Mouse (Mus musculus) liver, embryonic 12.5 days (tissue): ENCODE measurements at regions not wholly inside any gene's neighbourhood (a gene's known extent, or its start where the extent isn't known, plus 50 kb on each side); places are given as distances from the start of the nearest gene placed in this dataset.

Experiments
- ATAC-seq: fragments of 200-750 bp; cut with Nextera tagmentation; 2 replicates; pipeline ENCODE4 v1.8.0; 2017; ENCODE audit warnings: moderate number of reproducible peaks, mild to moderate bottlenecking, moderate library complexity
- H3K27ac ChIP-seq: fragments of 300-500 bp; sonication (generic); 2 replicates; pipeline ENCODE4 v1.5.1; 2016; ENCODE audit warnings: mild to moderate bottlenecking
- H3K27me3 ChIP-seq: fragments of 300-500 bp; sonication (generic); replicated peaks from 2 replicates; pipeline ENCODE4 v1.6.1; 2016; ENCODE audit warnings: mild to moderate bottlenecking, moderate library complexity
- H3K36me3 ChIP-seq: fragments of 300-500 bp; sonication (generic); 2 replicates; pipeline ENCODE4 v1.6.1; 2016; ENCODE audit warnings: mild to moderate bottlenecking, moderate library complexity
- H3K4me1 ChIP-seq: fragments of 300-500 bp; sonication (generic); 2 replicates; pipeline ENCODE4 v1.6.1; 2016
- H3K4me2 ChIP-seq: fragments of 300-500 bp; sonication (generic); 2 replicates; pipeline ENCODE4 v1.6.1; 2016; ENCODE audit warnings: mild to moderate bottlenecking, moderate library complexity
- H3K4me3 ChIP-seq: fragments of 300-500 bp; sonication (generic); 2 replicates; pipeline ENCODE4 v1.5.1; 2016; ENCODE audit warnings: mild to moderate bottlenecking, moderate library complexity
- H3K9ac ChIP-seq: fragments of 300-500 bp; sonication (generic); 2 replicates; pipeline ENCODE4 v1.6.1; 2016; ENCODE audit warnings: mild to moderate bottlenecking, moderate library complexity
- H3K9me3 ChIP-seq: fragments of 300-500 bp; sonication (generic); replicated peaks from 2 replicates; pipeline ENCODE4 v1.6.1; 2016; ENCODE audit warnings: mild to moderate bottlenecking, moderate library complexity
- WGBS: fragments of 180-500 bp; shearing (Covaris S2); methylation state at CpG from one replicate; pipeline ENCODE4 v1.1.7; 2016; ENCODE audit not compliant: insufficient replicate concordance; 5-methylcytosine and 5-hydroxymethylcytosine counted together

- H3K36me3 ChIP-seq: no peaks in the 10 kb centered on the region
- no peaks in the 10 kb centered on the region for H3K4me1 ChIP-seq
- WGBS: 54% methylated on average over 2 of the region's 2 CpGs
- no peak overlapping the region for H3K4me2 ChIP-seq
- H3K9ac ChIP-seq: no peak overlapping the region
- no peaks in the 10 kb centered on the region for H3K27me3 ChIP-seq
- no peak overlapping the region for H3K27ac ChIP-seq
- no peaks in the 10 kb centered on the region for H3K9me3 ChIP-seq
- no peak for ATAC-seq
- no peak overlapping the region for H3K4me3 ChIP-seq
Measured at GRCm38 (mm10) chrX:12887516-12887915, 125.6 kb upstream of the Med14 start.

- ATAC-seq: no peak
- peak overlapping the region; percentile 25; the same call in 1 of the 2 replicates for H3K4me3 ChIP-seq
- H3K9ac ChIP-seq: no peak overlapping the region
- no peaks in the 10 kb centered on the region for H3K27me3 ChIP-seq
- no peak overlapping the region for H3K27ac ChIP-seq
- H3K9me3 ChIP-seq: no peaks in the 10 kb centered on the region
- 20% methylated on average over 18 of the region's 18 CpGs for whole genome bisulfite sequencing
- peak overlapping the region; percentile 48 for H3K4me2 ChIP-seq
- no peaks in the 10 kb centered on the region for H3K4me1 ChIP-seq
- no peaks in the 10 kb centered on the region for H3K36me3 ChIP-seq
Measured at GRCm38 (mm10) chrX:12886160-12887048, 124.5 kb upstream of the Med14 start.

- H3K27ac ChIP-seq: no peak overlapping the region
- H3K4me2 ChIP-seq: no peak overlapping the region
- ATAC-seq: no peak
- H3K4me1 ChIP-seq: no peaks in the 10 kb centered on the region
- no peaks in the 10 kb centered on the region for H3K9me3 ChIP-seq
- no peaks in the 10 kb centered on the region for H3K36me3 ChIP-seq
- H3K27me3 ChIP-seq: 0 out of 2 replicates have a peak, but pooled peaks cover 4% of the 10 kb centered on the region
- H3K9ac ChIP-seq: no peak overlapping the region
- no peak overlapping the region for H3K4me3 ChIP-seq
- 51% methylated on average over 3 of the region's 3 CpGs for WGBS
Measured at GRCm38 (mm10) chrX:12879233-12879632, 117.4 kb upstream of the Med14 start.

- Histone ChIP-seq H3K36me3 (no peaks in the 10 kb centered on the region), H3K4me1 (no peaks in the 10 kb centered on the region), H3K9ac (no peak overlapping the region), H3K9me3 (no peaks in the 10 kb centered on the region), H3K4me3 (no peak overlapping the region), H3K27me3 (0 out of 2 replicates have a peak, but pooled peaks cover 4% of the 10 kb centered on the region), H3K4me2 (no peak overlapping the region), H3K27ac (no peak overlapping the region)
- no peak for ATAC-seq
- 54% methylated on average over 4 of the region's 4 CpGs for WGBS
Measured at GRCm38 (mm10) chrX:12877506-12877905, 115.6 kb upstream of the Med14 start.

GRCm38 (mm10) chrX:12873698-12874144 is 111.8 kb upstream of the Med14 start:
- 0 out of 2 replicates have a peak, but pooled peaks have one; percentile 42 for ATAC-seq
- H3K9ac ChIP-seq: no peak overlapping the region
- no peaks in the 10 kb centered on the region for H3K9me3 ChIP-seq
- H3K27me3 ChIP-seq: 0 out of 2 replicates have a peak, but pooled peaks cover 4% of the 10 kb centered on the region
- H3K4me1 ChIP-seq: no peaks in the 10 kb centered on the region
- 34% methylated on average over 22 of the region's 22 CpGs for WGBS
- peak overlapping the region; percentile 22 for H3K4me3 ChIP-seq
- H3K27ac ChIP-seq: no peak overlapping the region
- H3K4me2 ChIP-seq: peak overlapping the region; percentile 51
- H3K36me3 ChIP-seq: no peaks in the 10 kb centered on the region

GRCm38 (mm10) chrX:12873230-12873629 is 111.4 kb upstream of the Med14 start:
- no peak overlapping the region for H3K27ac ChIP-seq

GRCm38 (mm10) chrX:12866885-12867498 is 105.1 kb upstream of the Med14 start:
- ATAC-seq: peak; percentile 57
- WGBS: 63% methylated on average over 5 of the region's 5 CpGs
- Histone ChIP-seq H3K9ac (no peak overlapping the region), H3K27ac (no peak overlapping the region), H3K4me3 (no peak overlapping the region), H3K9me3 (no peaks in the 10 kb centered on the region), H3K27me3 (no peaks in the 10 kb centered on the region), H3K36me3 (no peaks in the 10 kb centered on the region), H3K4me2 (peak overlapping the region; percentile 45), H3K4me1 (peaks cover 13% of the 10 kb centered on the region; the same call in 1 of the 2 replicates)

More at GRCm38 (mm10) chrX:12873230-12873629, 111.4 kb upstream of the Med14 start:
- peak overlapping the region; percentile 51 for H3K4me2 ChIP-seq
- peak overlapping the region; percentile 22 for H3K4me3 ChIP-seq
- H3K4me1 ChIP-seq: no peaks in the 10 kb centered on the region
- 0 out of 2 replicates have a peak, but pooled peaks cover 4% of the 10 kb centered on the region for H3K27me3 ChIP-seq
- 40% methylated on average over 6 of the region's 6 CpGs for WGBS
- ATAC-seq: no peak
- no peaks in the 10 kb centered on the region for H3K9me3 ChIP-seq
- no peak overlapping the region for H3K9ac ChIP-seq
- H3K36me3 ChIP-seq: no peaks in the 10 kb centered on the region

GRCm38 (mm10) chrX:12866176-12866575 is 104.3 kb upstream of the Med14 start:
- no peak for ATAC-seq
- no peak overlapping the region for H3K4me2 ChIP-seq
- 68% methylated on average over 3 of the region's 3 CpGs for WGBS
- H3K9ac ChIP-seq: no peak overlapping the region
- no peaks in the 10 kb centered on the region for H3K36me3 ChIP-seq
- H3K9me3 ChIP-seq: no peaks in the 10 kb centered on the region
- H3K4me1 ChIP-seq: peaks cover 13% of the 10 kb centered on the region; the same call in 1 of the 2 replicates
- H3K27ac ChIP-seq: no peak overlapping the region
- no peak overlapping the region for H3K4me3 ChIP-seq
- H3K27me3 ChIP-seq: no peaks in the 10 kb centered on the region

- Histone ChIP-seq H3K4me2 (no peak overlapping the region), H3K4me3 (no peak overlapping the region), H3K27ac (no peak overlapping the region), H3K9me3 (no peaks in the 10 kb centered on the region), H3K9ac (no peak overlapping the region), H3K4me1 (no peaks in the 10 kb centered on the region), H3K27me3 (no peaks in the 10 kb centered on the region), H3K36me3 (no peaks in the 10 kb centered on the region)
- no peak for ATAC-seq
- WGBS: 81% methylated on average over 6 of the region's 6 CpGs
Measured at GRCm38 (mm10) chrX:12860168-12860567, 98.3 kb upstream of the Med14 start.

- H3K27ac ChIP-seq: no peak overlapping the region
Measured at GRCm38 (mm10) chrX:12858757-12859156, 96.9 kb upstream of the Med14 start.

GRCm38 (mm10) chrX:12857881-12858755 is 96.2 kb upstream of the Med14 start:
- 23% methylated on average over 15 of the region's 17 CpGs for WGBS
- Histone ChIP-seq H3K4me2 (peak overlapping the region; percentile 52), H3K27ac (0 out of 2 replicates have a peak overlapping the region, but pooled peaks have one; percentile 48), H3K4me3 (peak overlapping the region; percentile 29), H3K9me3 (no peaks in the 10 kb centered on the region), H3K27me3 (no peaks in the 10 kb centered on the region), H3K36me3 (no peaks in the 10 kb centered on the region), H3K9ac (no peak overlapping the region), H3K4me1 (no peaks in the 10 kb centered on the region)
- ATAC-seq: peak; percentile 27; the same call in 1 of the 2 replicates

More at GRCm38 (mm10) chrX:12858757-12859156, 96.9 kb upstream of the Med14 start:
- Histone ChIP-seq H3K4me2 (no peak overlapping the region), H3K4me1 (no peaks in the 10 kb centered on the region), H3K9me3 (no peaks in the 10 kb centered on the region), H3K4me3 (no peak overlapping the region), H3K36me3 (no peaks in the 10 kb centered on the region), H3K9ac (no peak overlapping the region), H3K27me3 (no peaks in the 10 kb centered on the region)
- no peak for ATAC-seq
- WGBS: 69% methylated on average over 2 of the region's 2 CpGs
